Mouse (Mus musculus): ENCODE measurements around the gene Tbx5. TPM values are rescaled to one million over a fixed set of nuclear protein-coding genes. Genes with fewer than 3 reads are reported as not detected.

Gene Tbx5
- total RNA-seq (2017), result not detected in 2 replicates

DNA sequence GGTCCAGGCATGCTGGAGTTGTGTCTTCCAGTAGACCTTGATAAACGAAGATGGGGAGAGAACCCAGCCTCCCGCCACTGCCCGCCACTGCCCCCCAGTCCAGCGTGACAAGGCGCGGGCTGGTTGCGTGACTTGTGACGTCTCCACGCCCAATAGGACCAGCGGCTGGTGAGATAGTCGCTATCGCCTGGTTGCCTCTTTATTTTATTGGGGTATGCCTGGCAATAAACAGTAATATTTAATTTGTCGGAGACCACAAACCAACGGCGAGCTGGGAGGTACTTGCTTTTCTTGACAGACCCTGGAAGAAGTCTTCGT lies at the start of gene Tbx5:
TSS of gene Tbx5 (plus strand) at position 190 of the 318 bp plus-strand sequence.
- ATAC-seq (ENCODE audit: extremely low read depth, insufficient number of reproducible peaks, low FRiP score, poor library complexity, severe bottlenecking), result no peak

DNA sequence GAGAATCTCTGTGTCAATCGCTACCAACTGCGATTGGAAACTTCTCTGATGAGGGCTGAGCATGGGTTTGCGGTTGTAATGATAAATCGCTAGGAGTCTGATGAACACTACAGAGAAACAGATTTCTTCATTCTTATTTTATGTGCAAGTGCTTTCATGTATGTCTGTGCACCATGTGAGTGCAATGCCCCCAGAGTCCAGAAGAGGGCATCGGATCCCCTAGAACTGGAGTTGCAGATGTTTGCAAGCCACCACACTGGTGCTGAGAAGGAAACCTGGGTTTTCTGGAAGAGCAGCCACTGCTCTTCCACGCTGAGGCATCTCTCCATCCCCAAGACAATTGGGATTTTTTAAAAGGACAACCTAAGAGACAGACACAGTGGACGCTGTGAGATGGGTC lies 46.5 kb upstream of the Tbx5 start:
- ATAC-seq (ENCODE audit: extremely low read depth, insufficient number of reproducible peaks, low FRiP score, poor library complexity, severe bottlenecking), result no peak

DNA sequence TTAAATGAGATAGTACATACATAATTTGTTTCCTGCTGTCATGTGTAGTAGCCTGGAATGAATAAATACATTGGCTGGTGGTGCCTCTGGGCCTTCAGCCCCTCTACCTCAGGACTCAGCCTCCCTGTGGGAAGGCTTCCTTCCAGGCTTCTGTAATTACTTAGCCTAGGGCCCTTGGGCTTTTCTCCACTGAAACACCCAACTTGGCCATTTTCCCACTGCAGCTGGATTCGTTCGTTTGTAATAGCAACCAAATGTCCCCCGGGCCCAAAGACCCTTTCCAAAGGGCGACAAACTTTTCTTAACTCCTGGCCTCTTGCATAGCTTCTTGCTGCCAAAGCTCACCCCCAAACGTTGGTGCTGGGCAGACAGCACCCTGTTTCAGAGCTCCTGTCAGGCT lies 40.8 kb upstream of the Tbx5 start:
- no peak for ATAC-seq (ENCODE audit: extremely low read depth, insufficient number of reproducible peaks, low FRiP score, poor library complexity, severe bottlenecking)

DNA sequence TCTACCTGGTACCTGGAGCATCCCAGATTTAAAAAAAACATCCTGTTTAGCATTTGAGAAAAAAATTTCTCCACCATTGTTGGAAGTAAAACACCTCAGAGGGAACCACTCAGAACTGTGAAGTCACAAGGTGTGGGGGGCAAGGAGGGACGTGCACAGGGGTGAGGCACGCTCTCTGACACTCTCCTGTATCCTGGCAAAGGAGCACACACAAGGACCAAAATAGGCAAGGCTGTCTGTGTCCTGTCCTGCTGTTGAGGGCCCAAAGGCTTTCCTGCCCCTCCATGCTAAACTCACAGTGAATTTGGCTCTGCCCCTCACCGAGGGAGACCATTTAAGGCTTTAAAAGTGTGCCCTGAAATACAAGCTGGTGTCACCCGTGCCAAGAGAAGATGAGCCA lies 38.5 kb upstream of the Tbx5 start:
- no peak for ATAC-seq (ENCODE audit: extremely low read depth, insufficient number of reproducible peaks, low FRiP score, poor library complexity, severe bottlenecking)

DNA sequence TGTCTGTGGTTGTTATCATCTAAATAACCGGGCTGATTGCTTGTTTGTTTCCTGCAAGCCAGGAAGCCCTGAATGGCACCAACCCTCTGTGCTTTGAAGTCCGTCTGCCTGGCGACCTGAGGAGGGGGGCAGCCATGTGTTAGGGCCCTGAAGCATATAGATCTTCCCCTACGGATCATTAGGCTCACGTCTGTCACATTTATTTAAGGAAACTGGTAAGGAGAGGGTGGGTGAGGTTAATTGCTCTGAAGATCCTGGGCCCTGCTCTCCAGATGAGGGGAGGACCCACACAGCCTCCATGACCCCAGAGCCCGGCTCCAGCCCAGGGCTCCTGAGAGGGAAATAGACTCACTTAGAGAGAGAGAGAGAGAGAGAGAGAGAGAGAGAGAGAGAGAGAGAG lies 37.1 kb upstream of the Tbx5 start:
- no peak for ATAC-seq (ENCODE audit: extremely low read depth, insufficient number of reproducible peaks, low FRiP score, poor library complexity, severe bottlenecking)

DNA sequence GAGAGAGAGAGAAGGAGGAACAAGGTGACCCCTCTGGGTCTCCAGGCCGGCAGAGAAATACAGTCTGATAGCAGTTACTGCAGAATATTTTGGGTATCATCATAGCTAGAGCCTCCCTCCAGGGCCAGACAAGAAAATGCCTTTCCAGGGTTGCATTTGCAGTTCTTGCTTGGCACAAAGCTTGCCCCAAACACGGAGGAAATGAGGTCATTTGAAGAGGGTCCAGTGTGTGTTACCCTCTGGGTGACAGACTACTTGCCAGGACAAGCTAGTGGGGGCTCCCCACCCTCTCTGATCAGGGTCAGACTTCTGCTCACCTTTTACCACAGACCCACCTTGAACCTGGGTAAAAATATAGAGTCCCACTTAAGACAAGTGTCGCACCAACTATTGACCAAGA lies 36.7 kb upstream of the Tbx5 start:
- no peak for ATAC-seq (ENCODE audit: extremely low read depth, insufficient number of reproducible peaks, low FRiP score, poor library complexity, severe bottlenecking)

DNA sequence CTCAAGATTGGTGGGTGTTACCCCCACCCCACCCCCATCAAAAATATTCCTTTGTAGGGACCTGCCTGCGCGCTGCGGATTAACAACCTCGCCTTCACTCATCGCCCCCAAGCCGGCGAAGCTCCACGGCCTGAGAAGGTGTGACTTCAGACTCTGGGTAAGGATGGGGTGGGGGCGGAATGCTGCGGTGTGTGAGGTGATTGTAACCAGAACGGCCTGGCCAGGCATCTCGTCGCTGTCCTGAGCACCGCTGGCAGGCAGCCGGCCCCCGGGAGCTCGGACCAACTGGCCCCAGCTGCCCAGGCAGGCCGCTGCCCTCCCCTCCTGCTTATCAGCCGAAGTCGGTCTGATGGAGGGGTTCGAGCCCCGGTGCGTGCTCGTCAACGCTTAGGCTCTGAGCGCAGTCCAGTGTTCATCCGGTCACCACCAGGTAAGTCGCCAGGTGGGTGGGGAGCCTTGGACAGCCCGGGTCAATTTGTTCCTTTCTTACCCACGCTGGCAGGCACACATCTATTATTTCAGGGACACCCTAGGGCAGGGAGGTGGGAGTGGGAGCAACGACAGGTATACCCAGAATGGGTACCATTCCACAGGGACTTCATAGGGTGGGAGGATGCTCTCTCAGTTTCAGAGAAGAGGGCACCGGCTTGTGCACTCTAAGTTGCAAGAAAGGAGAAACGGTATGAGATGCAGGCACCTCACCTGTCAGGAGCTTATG lies 35.9 kb upstream of the Tbx5 start:
- ATAC-seq (ENCODE audit: extremely low read depth, insufficient number of reproducible peaks, low FRiP score, poor library complexity, severe bottlenecking), result 0 out of 2 replicates have a peak, but pooled peaks have one; percentile 16

DNA sequence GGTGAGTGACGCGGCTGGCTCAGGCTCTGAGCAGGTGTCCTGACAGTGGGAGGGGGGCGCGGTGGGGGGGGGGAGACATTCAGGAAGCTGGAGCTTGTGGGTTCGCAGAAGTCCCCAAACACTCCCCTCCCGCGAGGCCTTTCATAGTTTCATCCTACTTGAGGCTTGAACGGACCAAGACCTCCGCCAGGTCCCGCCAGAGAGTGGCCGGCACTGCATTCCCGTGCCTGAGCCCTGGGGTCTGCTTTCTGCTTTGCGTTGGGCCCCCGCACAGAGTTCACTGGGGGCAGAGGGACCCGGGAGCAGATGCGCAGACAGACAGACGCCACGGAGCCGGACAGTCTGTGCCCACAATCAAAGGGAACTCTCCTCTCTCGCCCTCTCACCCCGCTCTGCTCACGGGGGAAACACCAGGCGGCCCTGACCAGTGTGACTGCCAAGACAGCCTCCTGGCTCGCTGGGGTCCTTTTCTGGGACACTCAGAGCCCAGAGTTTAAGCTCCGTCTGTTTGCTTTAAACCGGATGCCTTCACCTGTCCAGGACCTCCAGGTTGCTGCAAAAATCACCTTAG lies 34.8 kb upstream of the Tbx5 start:
- ATAC-seq (ENCODE audit: extremely low read depth, insufficient number of reproducible peaks, low FRiP score, poor library complexity, severe bottlenecking), result no peak

DNA sequence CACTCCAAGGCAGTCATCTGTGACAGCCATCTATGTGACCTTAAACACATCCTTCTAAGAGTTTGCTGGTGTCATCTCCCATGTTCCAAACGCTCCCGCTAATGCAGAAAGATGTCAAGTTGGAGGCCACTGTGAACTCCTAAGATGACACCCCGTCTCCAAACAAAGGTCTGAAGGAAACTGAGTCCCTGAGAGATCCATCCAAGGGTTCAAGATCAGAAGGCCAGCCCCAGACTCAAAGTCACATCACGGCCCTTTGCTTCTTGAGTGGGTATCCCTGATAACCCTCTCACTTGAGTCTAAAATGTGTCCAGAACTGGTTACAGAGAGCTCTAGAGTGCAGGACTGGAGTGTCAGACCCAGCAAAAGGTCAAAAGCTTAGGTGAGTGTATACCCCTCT lies 34.2 kb upstream of the Tbx5 start:
- ATAC-seq (ENCODE audit: extremely low read depth, insufficient number of reproducible peaks, low FRiP score, poor library complexity, severe bottlenecking), result no peak

DNA sequence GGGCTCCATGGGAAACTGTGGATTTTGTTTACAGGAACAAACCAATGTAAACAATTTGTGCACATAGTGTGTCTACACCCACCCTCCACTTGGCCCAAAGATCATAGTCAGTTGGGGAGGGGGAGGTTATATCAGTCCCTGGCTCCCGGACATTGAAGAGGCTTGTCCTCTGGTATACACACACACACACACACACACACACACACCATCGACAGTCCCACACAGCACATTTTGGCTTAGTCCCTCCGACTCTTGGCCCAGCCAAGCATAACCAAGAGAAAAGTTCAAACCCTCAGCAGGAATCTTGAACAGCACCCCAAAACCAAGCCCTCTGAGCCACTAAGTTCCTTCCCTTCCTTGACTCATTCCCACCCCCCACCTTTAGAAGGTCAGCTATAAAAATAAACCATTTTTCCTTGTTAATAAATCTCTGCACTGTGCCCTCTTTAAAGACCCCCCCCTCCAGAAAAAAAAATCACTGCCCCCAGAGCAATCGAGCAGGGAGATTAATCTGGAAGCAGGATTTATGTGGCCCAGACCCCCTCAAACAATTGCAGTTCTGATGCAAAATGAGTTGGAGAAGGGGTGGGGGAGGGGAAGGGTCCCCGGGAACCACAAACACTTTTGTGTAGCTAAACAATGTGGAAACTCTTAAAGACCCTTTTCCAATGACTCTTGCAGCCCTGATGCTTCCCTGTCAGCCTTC lies 33.6 kb upstream of the Tbx5 start:
- ATAC-seq (ENCODE audit: extremely low read depth, insufficient number of reproducible peaks, low FRiP score, poor library complexity, severe bottlenecking), result no peak

DNA sequence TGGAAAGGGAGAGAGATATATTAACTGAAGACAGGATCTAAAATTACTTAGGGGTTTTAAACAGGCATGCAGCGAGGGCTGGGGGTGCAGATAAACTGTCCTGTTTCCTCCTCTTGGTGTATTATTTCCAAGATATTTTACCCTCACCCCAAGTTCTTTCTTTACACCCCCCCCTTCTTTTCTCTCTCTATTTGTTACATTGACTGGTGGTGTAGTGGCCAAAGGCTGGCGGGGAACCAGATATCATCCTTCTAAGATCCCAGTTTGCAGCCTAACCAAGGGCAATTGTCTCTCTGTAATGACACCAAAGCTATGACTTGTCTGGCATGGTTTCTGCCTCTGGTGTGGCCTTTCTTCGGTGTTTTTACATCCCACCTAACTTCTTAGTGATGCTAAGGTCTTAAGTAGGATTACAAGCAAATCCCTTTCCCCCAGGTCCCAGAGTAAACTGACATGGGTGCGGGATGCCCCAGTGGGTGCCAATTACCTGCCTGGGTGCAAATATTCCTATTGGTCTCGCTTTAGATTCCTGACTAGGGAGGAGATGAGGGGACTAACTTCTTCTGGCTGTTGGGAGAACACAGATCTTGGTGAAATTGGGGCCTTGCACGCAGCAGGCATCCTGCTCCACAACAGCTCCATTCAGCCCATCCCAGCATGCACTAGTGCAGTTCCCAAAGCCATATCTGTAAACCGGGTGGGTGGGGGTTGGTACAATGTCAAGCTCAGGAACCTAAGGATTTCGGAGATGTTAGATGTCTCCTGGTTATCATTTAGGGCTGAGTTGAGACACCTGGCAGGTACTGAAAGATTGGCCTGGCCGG lies 32.8 kb upstream of the Tbx5 start:
- ATAC-seq (ENCODE audit: extremely low read depth, insufficient number of reproducible peaks, low FRiP score, poor library complexity, severe bottlenecking), result no peak

DNA sequence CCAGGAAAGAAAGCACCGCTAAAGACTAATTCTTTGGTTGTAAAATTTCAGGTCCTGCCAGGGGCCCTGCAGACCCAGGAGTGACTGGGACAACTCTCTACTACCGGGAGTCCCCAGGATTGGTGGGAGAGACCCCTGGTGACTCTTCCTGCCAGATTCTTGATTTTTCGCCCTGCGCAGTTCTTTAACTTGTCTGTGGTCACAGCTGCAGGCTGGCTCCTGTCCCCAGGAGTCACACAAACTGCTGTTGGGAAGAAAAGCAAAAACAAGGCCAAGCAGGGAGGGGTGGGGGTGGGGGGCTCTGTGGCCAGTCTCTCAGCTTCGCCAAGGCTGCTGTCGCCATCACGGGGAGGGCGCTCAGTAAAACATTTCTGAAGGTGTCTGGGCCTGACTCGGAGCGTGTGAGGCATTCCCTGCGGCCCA lies 32.2 kb upstream of the Tbx5 start:
- ATAC-seq (ENCODE audit: extremely low read depth, insufficient number of reproducible peaks, low FRiP score, poor library complexity, severe bottlenecking), result no peak

DNA sequence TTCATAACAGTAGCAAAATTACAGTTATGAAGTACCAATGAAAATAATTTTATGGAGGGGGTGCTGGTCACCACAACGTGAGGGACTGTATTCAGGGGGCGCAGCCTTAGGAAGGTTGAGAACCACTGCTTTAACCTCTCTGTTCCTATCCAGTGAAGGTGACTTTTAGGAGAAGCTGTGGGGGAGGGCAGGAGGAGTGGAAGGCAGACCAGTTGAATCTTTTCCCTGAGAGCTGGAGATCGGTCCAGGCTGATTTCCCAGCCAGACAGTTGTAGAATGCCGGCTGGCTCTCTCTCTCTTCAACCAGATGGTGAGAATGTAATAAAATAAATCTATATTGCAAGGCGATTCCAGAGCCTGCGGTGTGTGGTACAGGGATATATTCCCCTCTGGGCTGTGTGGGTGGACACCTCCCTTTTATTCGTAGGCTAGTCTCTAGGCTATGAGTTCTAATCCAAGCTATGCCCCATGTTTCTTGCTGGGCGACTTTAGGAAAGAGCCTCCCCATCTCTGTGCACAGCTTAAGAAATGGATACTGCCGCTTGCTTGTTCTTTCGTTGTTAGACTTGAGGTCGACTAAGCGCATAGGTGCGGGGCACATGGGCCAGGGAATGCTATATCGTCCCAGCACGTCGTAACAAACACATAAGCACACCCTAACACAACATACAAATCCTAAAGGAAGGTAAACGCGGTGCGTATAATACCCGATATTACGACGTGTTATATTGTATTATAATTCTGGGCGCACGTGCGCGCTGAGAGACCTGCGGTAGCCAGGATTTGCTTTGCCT lies 29.7 kb upstream of the Tbx5 start:
- ATAC-seq (ENCODE audit: extremely low read depth, insufficient number of reproducible peaks, low FRiP score, poor library complexity, severe bottlenecking), result no peak

DNA sequence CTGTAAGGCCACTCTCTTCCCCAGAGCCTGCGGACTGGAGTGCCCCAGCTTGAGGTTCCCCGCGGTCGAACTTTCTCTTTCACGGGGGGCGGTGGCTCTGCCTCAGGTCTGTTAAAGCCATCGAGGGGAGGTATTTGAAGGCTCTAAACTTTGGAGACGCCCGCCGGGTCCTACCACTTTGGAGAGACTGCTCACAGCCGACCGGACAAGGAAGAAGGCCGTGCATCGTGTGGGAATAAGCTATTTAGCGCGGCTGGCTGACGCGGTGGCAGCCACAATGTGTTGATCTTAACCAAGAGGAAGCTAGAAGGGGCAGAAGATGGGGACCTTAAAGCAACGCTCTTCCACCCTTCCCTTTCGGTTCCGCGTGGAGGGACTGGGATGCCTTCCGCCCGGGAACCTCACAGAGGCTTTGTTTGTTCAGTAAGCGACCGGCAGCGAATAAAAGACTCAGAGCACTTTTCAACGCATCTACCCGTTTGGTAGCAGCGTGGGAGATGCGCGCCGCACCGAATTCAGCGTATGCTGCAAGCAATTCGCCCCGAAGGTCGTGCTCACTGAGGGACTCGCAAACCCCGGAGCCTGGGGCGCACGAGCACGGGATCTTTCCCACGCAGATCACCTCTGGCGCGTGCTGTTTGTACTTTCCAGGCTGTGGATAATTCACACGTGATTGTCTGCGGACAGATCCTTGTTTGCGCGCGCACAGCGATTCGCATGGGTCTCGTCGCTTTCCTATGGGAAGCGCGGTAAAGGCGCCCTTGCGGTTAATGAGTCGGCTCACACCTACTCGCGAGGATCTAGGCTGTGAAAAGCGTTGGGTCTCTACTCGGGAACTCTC lies 28.8 kb upstream of the Tbx5 start:
- no peak for ATAC-seq (ENCODE audit: extremely low read depth, insufficient number of reproducible peaks, low FRiP score, poor library complexity, severe bottlenecking)

DNA sequence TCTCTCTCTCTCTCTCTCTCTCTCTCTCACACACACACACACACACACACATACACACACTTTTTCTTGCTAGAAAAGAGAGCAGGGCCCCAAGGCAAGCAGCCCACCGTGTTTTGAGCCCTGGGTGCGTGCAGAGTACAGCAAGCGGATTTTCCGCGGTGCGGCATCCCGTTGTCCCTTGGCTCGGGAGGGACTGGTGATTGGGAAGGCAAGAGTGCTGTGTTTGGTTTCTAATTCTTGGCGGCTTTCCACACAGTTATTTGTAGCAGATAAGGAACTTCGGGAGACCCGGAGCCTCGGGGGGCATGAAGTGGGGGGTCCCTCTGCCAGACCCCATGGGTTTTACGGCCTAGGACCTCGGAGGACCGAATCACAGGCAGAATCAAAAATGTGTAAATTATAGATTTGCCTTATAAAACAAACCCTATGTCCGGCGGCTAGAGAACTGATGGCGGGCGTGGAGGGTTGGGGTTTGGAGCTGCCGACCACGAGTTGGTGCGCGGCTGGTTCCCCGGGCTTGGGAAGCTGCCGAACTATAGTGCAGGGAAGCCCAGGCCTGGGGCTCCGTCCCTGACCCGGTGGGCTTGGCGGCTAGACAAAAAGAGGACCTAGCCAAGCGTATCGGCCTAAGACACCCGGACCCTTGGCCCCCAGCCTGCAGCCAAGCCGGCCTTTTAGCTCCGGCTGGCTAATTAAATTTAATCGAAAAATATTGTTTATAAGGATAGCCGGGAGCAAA lies 28.0 kb upstream of the Tbx5 start:
- no peak for ATAC-seq (ENCODE audit: extremely low read depth, insufficient number of reproducible peaks, low FRiP score, poor library complexity, severe bottlenecking)

DNA sequence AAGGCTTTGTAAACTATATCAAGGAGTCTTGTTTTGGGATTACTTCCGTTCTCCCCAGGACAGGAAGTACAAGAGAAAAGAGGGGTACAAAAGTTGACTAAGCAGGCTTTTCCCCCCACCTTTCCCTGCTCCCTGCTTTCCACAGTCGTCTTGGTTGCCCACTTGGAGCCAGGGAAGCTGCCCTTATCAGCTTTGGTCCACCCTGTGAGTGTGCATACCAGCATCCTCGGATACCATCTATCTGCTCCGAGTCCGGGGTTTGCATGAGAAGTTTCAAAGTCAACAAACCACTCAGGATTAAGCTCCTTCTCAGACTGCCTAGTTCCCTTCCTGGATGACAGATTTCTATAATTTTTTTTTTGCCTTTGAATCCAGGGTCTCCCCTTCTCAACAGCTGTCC lies 26.8 kb upstream of the Tbx5 start:
- no peak for ATAC-seq (ENCODE audit: extremely low read depth, insufficient number of reproducible peaks, low FRiP score, poor library complexity, severe bottlenecking)

DNA sequence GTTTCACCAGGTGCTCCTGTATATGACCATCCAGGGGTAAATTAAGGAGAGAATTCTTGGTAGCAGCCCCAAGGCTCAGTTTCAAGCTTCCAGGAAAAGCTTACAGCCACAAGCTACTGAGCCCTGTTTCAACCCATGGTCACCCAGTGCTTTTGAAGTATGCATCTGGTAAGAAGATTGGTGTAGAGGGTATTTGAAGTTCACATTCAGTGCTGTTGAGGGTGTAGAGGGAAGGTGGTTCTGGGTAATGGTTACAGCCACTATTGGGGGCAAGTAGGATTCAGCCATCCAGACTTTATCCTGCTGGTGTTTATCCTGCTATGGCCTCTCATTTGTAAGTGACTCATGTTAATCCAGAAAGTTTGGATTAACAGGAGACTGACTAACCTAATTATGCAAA lies 26.0 kb upstream of the Tbx5 start:
- ATAC-seq (ENCODE audit: extremely low read depth, insufficient number of reproducible peaks, low FRiP score, poor library complexity, severe bottlenecking), result no peak

All from neutrophil, adult 5-6 weeks (primary cell).